Mouse (Mus musculus): ENCODE data around the gene Scd4.

GRCm38 (mm10) chr19:44283157-44284024 is 49.5 kb upstream of the Scd4 start:
- TF ChIP-seq POLR2A (IDR thresholded peaks at IDR 0.05; ENCODE audit: control insufficient read depth, extremely low read depth, insufficient read depth, low read length, poor library complexity) = no peak
- no peak for TF ChIP-seq CTCF (IDR thresholded peaks at IDR 0.05; ENCODE audit: borderline replicate concordance, control insufficient read depth, extremely low read depth, insufficient read depth, low read length, poor library complexity)
